8 mouse cellular contexts compared by ENCODE assay signal in genomic region chr9:21033136-21033535, GRCm38 (mm10). TPM values are rescaled to one million over a fixed set of nuclear protein-coding genes. Genes with fewer than 3 reads are reported as not detected.
DNase-seq lines count a peak whose midpoint lies in the region; ATAC-seq and TF ChIP-seq lines count a peak whose summit lies in the region.

No protein-coding gene starts in this region.

- WGBS in forebrain, embryonic 13.5 days: under 1% methylated on average over 34 of the region's 34 CpGs

- peaks cover 10% of the 10 kb centered on the region; the same call in 1 of the 2 replicates for H3K27me3 ChIP-seq in G1E (ENCODE audit: insufficient read depth, low read length)
- peaks cover 99% of the 10 kb centered on the region for H3K27me3 ChIP-seq in forebrain, embryonic 13.5 days

- H3K4me3 ChIP-seq in G1E (ENCODE audit: low read depth, low read length): peak overlapping the region; percentile 77
- peak overlapping the region; percentile 50 for H3K4me3 ChIP-seq in forebrain, embryonic 13.5 days

- TF ChIP-seq CTCF in G1E (IDR thresholded peaks at IDR 0.05; ENCODE audit: low read depth, low read length): no peak

- H3K4me1 ChIP-seq in G1E (ENCODE audit: insufficient read depth, low read depth, low read length): peaks cover 59% of the 10 kb centered on the region
- H3K4me1 ChIP-seq in forebrain, embryonic 13.5 days: peaks cover 66% of the 10 kb centered on the region

- peak overlapping the region; percentile 94 for H3K4me2 ChIP-seq in forebrain, embryonic 13.5 days

- H3K27ac ChIP-seq in forebrain, embryonic 13.5 days: no peak overlapping the region

- H3K9me3 ChIP-seq in G1E (replicated peaks): no peaks in the 10 kb centered on the region
- no peaks in the 10 kb centered on the region for H3K9me3 ChIP-seq in forebrain, embryonic 13.5 days (replicated peaks)

- peak; percentile 77 for DNase-seq in G1E (ENCODE audit: low spot score)
- DNase-seq in adrenal gland, postnatal 36 days: peak; percentile 92 to 94
- DNase-seq in layer of hippocampus, postnatal 10 days (ENCODE audit: low spot score in 2 of 2): peak; percentile 62 to 70
- peak; percentile 95 for DNase-seq in lung, postnatal 25 days (ENCODE audit: low spot score)
- peak; percentile 90 for DNase-seq in retina, postnatal 1 day

- H3K36me3 ChIP-seq in G1E (replicated peaks): peaks cover 12% of the 10 kb centered on the region
- H3K36me3 ChIP-seq in forebrain, embryonic 13.5 days (ENCODE audit: poor library complexity, severe bottlenecking): no peaks in the 10 kb centered on the region

- H3K9ac ChIP-seq in forebrain, embryonic 13.5 days: peak overlapping the region; percentile 39; the same call in 1 of the 2 replicates

- peak; percentile 42; the same call in 1 of the 2 replicates for ATAC-seq in G1E (ENCODE audit: extremely low read depth, insufficient number of reproducible peaks, low FRiP score, poor library complexity, severe bottlenecking)
- 0 out of 2 replicates have a peak, but pooled peaks have one; percentile 19 for ATAC-seq in forebrain, embryonic 13.5 days
- peak; percentile 30 to 40; a peak in 3 of 4 replicates for ATAC-seq in hematopoietic stem cell, adult 5-6 weeks (replicated peaks in 1 of 2; ENCODE audit: insufficient read depth in 1 of 2, low FRiP score in 2 of 2, low TSS enrichment in 1 of 2, low read depth in 1 of 2, poor library complexity in 2 of 2, severe bottlenecking in 2 of 2)
- ATAC-seq in frontal cortex, adult (ENCODE audit: low TSS enrichment): no peak

RNA-seq across cellular contexts. Expression of gene Icam5, which starts 1.3 kb away (rescaled TPM):
- total RNA-seq in G1E (2014; fragmentation: Nextera tagmentation) (not detected in 2 replicates), G1E (2017) (0.33 and 0.99 TPM in 2 replicates)
- polyA plus RNA-seq in G1E (2012): 0.30 and 0.38 TPM in 2 replicates
- under 1 TPM; 0.10 to 0.20 TPM for total RNA-seq in adrenal gland, postnatal 36 days (2021)
- 0.19 and 0.45 TPM in 2 replicates for polyA plus RNA-seq in forebrain, embryonic 13.5 days (2015; fragmentation: Nextera tagmentation; extraction: Ambion mirVana)
- total RNA-seq in hematopoietic stem cell, adult 5-6 weeks (2017): not detected in 2 replicates
- 100 to 1,000 TPM; 256 to 261 TPM for total RNA-seq in layer of hippocampus, postnatal 10 days (2021)

RNA-seq across cellular contexts. Expression of gene Icam4, which starts 4.0 kb away (rescaled TPM):
- total RNA-seq in G1E (2014; fragmentation: Nextera tagmentation): 2.1 and 4.8 TPM in 2 replicates
- total RNA-seq in G1E (2017): 8.2 and 10.6 TPM in 2 replicates
- polyA plus RNA-seq in G1E (2012): 8.3 and 11.2 TPM in 2 replicates
- 1 to 10 TPM; 1.9 to 2.8 TPM for total RNA-seq in adrenal gland, postnatal 36 days (2021)
- polyA plus RNA-seq in forebrain, embryonic 13.5 days (2015; fragmentation: Nextera tagmentation; extraction: Ambion mirVana): 0.17 and 0.37 TPM in 2 replicates
- 3.0 and 7.9 TPM in 2 replicates for total RNA-seq in hematopoietic stem cell, adult 5-6 weeks (2017)
- total RNA-seq in layer of hippocampus, postnatal 10 days (2021): under 1 TPM in 1 of 2 experiments, not detected in 1; 0.56 TPM

RNA-seq across cellular contexts. Expression of gene Icam1, which starts 17.4 kb away (rescaled TPM):
- 9.6 and 9.9 TPM in 2 replicates for total RNA-seq in G1E (2014; fragmentation: Nextera tagmentation)
- total RNA-seq in G1E (2017): 15.7 and 17.1 TPM in 2 replicates
- polyA plus RNA-seq in G1E (2012): 5.0 and 5.8 TPM in 2 replicates
- total RNA-seq in adrenal gland, postnatal 36 days (2021): 10 to 100 TPM; 10.7 to 14.8 TPM
- polyA plus RNA-seq in forebrain, embryonic 13.5 days (2015; fragmentation: Nextera tagmentation; extraction: Ambion mirVana): 2.4 and 2.8 TPM in 2 replicates
- 36.2 and 44.7 TPM in 2 replicates for total RNA-seq in hematopoietic stem cell, adult 5-6 weeks (2017)
- 1 to 10 TPM; 3.0 to 3.9 TPM for total RNA-seq in layer of hippocampus, postnatal 10 days (2021)

RNA-seq across cellular contexts. Expression of gene Mrpl4, which starts 30.6 kb away (rescaled TPM):
- 38.4 and 39.6 TPM in 2 replicates for total RNA-seq in G1E (2014; fragmentation: Nextera tagmentation)
- 39.1 and 51.5 TPM in 2 replicates for total RNA-seq in G1E (2017)
- polyA plus RNA-seq in G1E (2012): 92.6 and 129 TPM in 2 replicates
- total RNA-seq in adrenal gland, postnatal 36 days (2021): 100 to 1,000 TPM; 122 to 130 TPM
- 115 and 124 TPM in 2 replicates for polyA plus RNA-seq in forebrain, embryonic 13.5 days (2015; fragmentation: Nextera tagmentation; extraction: Ambion mirVana)
- 26.6 and 35.2 TPM in 2 replicates for total RNA-seq in hematopoietic stem cell, adult 5-6 weeks (2017)
- 10 to 100 TPM; 47.2 to 54.4 TPM for total RNA-seq in layer of hippocampus, postnatal 10 days (2021)

RNA-seq across cellular contexts. Expression of gene Zglp1, which starts 33.8 kb away (rescaled TPM):
- not detected in 2 replicates for total RNA-seq in G1E (2014; fragmentation: Nextera tagmentation)
- not detected in 2 replicates for total RNA-seq in G1E (2017)
- polyA plus RNA-seq in G1E (2012): 4.0 and 4.5 TPM in 2 replicates
- not detected for total RNA-seq in adrenal gland, postnatal 36 days (2021)
- polyA plus RNA-seq in forebrain, embryonic 13.5 days (2015; fragmentation: Nextera tagmentation; extraction: Ambion mirVana): 0.81 and 2.2 TPM in 2 replicates
- not detected in 2 replicates for total RNA-seq in hematopoietic stem cell, adult 5-6 weeks (2017)
- 1 to 10 TPM; 1.7 to 2.4 TPM for total RNA-seq in layer of hippocampus, postnatal 10 days (2021)

Comparison
In these comparisons a context has a peak if more than half of its experiments do, and no peak if none do; other contexts are left out.
1. RNA of gene Icam5, which starts 1.3 kb away (total RNA-seq): 256 to 261 TPM in layer of hippocampus, postnatal 10 days; 0.33 to 0.99 TPM in G1E, 0.10 to 0.20 TPM in adrenal gland, postnatal 36 days and not detected in hematopoietic stem cell, adult 5-6 weeks; every median in the first group is over 100 times any median in the second.
2. Peak in every context shown above with its lines, with median percentiles within 50 percentile points of each other: DNase-seq.